Mouse (Mus musculus): ENCODE measurements around the gene Lsm2. TPM values are rescaled to one million over a fixed set of nuclear protein-coding genes. Genes with fewer than 3 reads are reported as not detected.
A peak's percentile ranks its signal among the peaks of the same experiment; 100 is the strongest.
"Not testable (repeated sequence)": the region's sequence is repeated elsewhere in the genome, so short reads cannot be mapped to it uniquely, and the experiment has no call there.

The Lsm2 gene
- total RNA-seq, 4 experiments from 2014 or later = 14.1 to 22.5 (median 17.3) TPM

DNA sequence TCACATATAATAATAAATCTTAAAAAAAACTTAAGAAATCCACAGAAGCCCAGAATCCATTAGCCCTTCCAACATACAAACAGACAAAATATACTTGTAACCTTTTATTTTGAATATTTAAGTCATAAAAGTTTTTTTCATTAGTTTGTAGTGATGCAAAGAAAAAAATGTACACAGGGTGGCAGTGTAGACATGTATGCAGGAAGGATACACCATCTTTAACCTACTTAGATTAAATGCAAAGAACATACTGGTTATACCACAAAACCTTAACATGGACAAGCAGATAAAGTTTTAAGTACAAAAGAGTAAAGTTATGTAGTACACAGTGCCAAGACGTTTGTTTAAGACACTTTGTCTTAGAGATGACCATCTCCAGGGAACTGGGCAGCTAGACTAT is 25.3 kb upstream of the Lsm2 start:
- DNase-seq (ENCODE audit: low spot score in 2 of 2) = no peak

DNA sequence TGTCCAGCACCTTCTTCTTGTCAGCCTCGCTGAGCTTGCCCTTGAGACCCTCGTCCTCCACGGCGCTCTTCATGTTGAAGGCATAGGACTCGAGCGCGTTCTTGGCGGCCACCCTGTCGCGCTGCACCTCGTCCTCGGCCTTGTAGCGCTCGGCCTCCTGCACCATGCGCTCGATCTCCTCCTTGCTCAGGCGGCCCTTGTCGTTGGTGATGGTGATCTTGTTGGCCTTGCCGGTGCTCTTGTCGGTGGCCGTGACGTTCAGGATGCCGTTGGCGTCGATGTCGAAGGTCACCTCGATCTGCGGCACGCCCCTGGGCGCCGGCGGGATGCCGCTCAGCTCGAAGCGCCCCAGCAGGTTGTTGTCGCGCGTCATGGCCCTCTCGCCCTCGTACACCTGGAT is 24.4 kb upstream of the Lsm2 start:
- not testable (repeated sequence) for DNase-seq (ENCODE audit: low spot score in 2 of 2)

DNA sequence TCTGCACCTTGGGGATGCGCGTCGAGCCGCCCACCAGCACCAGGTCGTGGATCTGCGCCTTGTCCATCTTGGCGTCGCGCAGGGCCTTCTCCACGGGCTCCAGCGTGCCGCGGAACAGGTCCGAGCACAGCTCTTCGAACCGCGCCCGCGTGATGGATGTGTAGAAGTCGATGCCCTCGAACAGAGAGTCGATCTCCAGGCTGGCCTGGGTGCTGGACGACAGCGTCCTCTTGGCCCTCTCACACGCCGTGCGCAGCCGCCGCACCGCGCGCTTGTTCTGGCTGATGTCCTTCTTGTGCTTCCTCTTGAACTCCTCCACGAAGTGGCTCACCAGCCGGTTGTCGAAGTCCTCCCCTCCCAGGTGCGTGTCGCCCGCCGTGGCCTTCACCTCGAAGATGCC is 23.7 kb upstream of the Lsm2 start:
- DNase-seq (ENCODE audit: low spot score in 2 of 2) = not testable (repeated sequence)

DNA sequence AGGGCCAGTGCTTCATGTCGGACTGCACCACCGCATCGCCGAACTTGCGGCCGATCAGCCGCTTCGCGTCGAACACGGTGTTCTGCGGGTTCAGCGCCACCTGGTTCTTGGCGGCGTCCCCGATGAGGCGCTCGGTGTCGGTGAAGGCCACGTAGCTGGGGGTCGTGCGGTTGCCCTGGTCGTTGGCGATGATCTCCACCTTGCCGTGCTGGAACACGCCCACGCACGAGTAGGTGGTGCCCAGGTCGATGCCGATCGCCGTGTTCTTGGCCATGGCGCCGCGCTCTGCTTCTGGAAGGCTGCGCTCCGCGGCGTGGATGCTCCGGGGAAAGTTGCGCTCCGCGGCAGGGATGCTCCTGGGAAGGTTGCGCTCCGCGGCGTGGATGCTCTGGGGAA is 22.9 kb upstream of the Lsm2 start:
- not testable (repeated sequence) for DNase-seq (ENCODE audit: low spot score in 2 of 2)

DNA sequence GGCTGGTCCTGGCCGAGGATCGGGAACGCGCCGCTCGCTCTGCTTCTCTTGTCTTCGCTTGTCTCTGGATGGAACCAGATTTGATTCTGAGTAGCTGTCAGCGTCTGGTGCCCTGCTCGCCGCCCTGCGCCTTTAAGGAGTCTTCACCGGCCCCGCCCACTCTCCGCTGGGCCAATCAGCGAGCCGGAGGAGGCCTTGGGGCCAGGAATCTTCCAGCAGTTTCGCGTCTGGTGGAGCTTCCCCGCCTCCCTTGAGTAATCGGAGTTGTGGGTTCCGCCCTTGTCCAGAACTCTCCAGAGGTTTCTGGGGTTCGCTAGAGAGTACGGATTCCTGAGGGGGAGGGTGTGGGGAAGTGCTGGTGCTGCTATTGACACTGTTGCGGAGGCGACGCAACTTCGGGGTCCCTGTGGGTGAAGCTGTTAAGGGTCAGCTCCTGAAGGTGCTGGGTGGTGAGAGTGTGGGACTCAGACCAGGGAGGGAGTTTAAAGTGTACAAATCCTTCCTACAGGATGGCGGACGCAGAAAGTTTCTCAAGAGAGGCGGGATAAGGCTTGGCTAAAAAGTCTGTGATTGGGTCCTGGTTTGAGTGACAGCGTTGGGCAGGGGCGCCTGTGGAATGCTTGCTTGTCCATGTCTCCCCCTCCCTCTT is 22.4 kb upstream of the Lsm2 start, which contains the start of gene Hspa1b:
Gene Hspa1b (minus strand): TSS at position 109 of the 649 bp plus-strand sequence.
- DNase-seq (ENCODE audit: low spot score in 2 of 2) = peak; percentile 71 to 83

DNA sequence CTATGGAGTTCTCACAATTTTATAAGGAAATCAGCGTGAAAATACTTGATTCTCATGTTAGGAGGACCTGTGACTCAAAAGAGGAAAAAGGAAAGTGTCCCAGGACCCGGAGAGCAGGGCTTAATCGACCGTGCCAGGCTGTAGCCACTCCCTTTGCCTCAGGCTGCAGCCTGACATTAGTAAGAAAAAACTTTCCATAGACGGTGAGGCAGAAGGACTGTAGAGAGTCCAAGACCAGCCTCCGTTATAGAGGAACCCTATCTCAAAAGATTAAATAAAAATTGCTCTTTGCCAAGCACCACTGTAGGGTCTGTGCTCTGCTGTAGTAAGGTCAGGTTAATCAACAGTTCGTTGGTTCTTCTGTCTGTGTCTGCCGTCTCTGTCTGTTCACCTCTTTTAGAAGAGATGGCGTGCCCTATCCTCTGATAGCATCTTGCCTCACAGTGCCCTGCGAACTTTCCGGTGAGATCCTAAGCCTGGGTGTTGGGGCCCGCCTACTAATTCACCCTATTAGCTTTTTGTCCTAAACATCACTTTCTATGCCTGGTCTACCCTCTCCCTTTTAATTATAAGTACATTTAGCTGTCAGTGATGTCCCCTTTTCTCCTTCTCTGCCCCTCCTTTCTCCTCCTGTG is 21.7 kb upstream of the Lsm2 start:
- no peak for DNase-seq (ENCODE audit: low spot score in 2 of 2)

DNA sequence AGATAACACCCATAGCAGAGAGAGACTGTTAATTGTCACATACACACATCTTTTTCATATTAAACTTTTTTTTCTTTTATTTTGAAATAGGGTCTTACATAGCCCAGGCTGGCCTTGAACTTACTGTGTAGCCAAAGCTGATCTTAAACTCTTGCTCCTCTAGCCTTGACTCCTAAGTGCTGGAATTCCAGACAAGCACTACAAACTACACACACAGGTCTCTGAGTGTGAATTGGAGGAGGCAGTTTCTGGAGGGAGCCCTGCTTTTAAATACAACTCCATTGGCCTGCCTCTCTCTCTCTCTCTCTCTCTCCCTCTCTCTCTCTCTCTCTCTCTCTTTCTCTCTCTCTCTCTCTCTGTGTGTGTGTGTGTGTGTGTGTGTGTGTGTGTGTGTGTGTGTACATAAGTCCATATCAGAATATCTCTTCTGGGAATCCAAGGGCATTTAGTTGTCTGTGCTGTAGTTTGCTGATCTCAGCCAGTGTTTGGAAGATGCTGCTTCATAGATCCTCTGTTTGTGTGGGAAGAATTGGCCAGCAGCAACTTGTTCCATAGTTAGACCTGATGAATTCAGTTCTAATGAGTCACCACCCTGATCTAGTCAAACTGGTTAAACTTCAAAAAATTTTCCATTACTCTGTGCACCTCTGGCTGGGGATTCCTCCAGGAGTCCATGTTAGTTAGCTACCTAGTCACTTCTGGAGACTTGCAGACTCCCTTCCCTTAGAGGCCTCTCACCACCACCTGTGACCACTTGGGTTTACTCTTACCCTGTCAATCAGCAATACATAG is 20.8 kb upstream of the Lsm2 start:
- no peak for DNase-seq (ENCODE audit: low spot score in 2 of 2)

DNA sequence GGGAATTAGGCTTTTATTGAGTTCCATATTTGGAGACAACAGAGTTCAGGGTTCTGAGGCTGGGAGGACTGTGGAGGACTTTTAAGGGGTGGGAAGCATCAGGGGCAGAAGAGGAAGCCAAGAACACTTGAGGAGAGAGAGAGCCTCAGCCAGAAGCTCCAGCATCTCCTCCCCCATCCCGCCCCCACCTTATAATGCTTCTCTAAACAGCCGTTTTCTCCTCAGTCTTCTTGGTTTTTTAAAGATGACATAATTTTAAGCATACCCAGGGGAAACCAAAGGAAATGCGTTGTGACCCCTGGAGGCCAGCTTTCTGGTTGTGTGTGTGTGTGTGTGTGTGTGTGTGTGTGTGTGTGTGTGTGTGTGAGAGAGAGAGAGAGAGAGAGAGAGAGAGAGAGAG is 19.5 kb upstream of the Lsm2 start:
- DNase-seq (ENCODE audit: low spot score in 2 of 2) = no peak

DNA sequence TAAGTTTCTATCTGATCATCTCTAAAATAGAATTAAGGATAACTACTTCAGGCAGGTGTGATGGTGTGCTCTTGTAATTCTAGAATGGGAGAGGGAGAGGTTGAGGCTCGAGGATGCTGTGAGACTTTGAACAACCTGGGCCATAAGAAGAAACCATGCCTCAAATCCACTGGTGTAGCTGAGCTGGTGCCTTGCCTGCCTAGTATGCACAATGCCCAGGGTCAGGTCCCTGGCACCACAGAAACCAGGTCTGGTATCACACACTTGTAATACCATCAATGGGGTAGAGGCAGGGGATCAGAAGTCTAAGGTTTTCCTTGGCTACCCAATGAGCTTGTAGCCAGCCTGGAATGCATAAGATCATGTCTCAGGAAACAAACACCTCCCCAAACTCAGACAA is 18.8 kb upstream of the Lsm2 start:
- DNase-seq (ENCODE audit: low spot score in 2 of 2) = no peak

DNA sequence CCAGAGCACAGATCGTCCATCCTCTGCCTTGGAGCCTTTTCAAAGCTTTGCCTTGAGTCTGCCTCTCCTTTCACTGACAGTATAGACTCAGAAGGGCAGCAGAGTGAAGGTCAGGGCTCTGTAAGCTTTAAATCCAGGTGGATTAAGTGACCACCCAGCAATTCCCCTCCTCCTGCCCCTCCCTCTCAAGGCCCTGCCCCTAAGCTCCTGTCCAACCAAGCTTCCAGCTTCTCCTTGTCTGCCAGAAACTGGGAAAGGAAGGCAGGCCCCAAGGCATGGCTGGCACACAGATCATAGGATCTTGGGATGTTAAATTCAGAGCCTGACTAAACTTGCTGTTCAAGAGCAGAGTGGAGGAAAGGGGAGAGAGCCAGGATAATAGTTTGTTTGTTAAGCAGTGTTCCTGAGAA is 17.0 kb upstream of the Lsm2 start:
- no peak for DNase-seq (ENCODE audit: low spot score in 2 of 2)

DNA sequence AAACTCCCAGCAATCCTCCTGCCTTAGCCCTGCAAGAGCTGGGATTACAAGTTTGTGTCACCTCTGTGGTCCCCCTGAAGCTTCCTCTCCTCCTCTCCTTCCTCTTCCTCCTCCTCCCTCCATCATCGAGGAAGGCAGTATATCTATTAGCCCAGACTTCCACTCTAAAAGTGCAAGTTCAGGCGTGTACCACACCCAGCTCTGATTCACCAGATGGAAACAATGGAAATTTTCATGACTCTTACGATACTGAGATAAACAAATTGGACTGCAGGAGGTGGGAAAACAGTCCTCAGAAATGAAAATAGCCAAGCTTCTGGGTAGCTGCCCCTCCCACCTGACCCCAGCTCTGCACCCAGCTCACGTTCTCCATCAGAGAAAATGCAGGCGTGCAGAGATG is 16.0 kb upstream of the Lsm2 start:
- no peak for DNase-seq (ENCODE audit: low spot score in 2 of 2)

DNA sequence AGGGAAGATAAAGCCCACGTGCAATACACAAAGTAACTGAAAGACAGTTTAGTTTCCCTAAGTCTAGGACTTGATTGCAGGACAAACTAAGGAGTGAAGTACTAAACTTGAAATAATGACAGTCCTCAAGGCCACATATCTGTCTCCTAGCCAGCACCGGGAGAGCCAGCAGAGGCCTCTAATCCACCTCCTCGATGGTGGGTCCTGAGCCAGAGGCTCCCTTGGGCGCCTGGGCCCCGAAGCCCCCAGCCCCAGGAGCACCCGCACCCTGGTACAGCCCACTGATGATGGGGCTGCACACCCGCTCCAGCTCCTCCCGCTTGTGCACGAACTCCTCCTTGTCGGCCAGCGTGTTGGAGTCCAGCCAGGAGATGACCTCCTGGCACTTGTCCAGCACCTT is 11.8 kb upstream of the Lsm2 start, which contains the start of gene Gm20481:
Gene Gm20481 (plus strand): TSS at position 91 of the 400 bp plus-strand sequence.
- not testable (repeated sequence) for DNase-seq (ENCODE audit: low spot score in 2 of 2)

DNA sequence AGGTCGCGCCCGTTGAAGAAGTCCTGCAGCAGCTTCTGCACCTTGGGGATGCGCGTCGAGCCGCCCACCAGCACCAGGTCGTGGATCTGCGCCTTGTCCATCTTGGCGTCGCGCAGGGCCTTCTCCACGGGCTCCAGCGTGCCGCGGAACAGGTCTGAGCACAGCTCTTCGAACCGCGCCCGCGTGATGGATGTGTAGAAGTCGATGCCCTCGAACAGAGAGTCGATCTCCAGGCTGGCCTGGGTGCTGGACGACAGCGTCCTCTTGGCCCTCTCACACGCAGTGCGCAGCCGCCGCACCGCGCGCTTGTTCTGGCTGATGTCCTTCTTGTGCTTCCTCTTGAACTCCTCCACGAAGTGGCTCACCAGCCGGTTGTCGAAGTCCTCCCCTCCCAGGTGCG is 10.8 kb upstream of the Lsm2 start:
- DNase-seq (ENCODE audit: low spot score in 2 of 2) = not testable (repeated sequence)

DNA sequence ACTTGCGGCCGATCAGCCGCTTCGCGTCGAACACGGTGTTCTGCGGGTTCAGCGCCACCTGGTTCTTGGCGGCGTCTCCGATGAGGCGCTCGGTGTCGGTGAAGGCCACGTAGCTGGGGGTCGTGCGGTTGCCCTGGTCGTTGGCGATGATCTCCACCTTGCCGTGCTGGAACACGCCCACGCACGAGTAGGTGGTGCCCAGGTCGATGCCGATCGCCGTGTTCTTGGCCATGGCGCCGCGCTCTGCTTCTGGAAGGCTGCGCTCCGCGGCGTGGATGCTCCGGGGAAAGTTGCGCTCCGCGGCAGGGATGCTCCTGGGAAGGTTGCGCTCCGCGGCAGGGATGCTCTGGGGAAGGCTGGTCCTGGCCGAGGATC is 10.0 kb upstream of the Lsm2 start:
- DNase-seq (ENCODE audit: low spot score in 2 of 2) = not testable (repeated sequence)

DNA sequence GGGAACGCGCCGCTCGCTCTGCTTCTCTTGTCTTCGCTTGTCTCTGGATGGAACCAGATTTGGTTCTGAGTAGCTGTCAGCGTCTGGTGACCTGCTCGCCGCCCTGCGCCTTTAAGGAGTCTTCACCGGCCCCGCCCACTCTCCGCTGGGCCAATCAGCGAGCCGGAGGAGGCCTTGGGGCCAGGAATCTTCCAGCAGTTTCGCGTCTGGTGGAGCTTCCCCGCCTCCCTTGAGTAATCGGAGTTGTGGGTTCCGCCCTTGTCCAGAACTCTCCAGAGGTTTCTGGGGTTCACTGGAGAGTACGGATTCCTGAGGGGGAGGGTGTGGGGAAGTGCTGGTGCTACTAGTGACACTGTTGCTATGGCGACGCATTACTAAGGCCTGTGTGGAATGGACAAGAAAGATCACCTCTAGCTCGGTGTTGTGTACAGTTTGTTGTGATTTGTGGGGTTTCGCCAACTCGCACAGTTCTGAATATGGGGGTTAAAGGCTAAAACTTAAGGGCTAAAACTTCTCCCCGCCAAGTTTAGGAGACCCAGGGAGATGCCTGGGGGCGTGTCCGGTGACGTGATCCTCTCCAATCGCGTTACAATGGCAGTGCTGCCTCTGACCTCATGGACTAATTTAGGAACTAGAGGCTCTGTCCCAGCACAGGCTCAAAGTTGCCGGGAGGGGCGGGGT is 9.5 kb upstream of the Lsm2 start, which contains the start of the genes Hspa1a and Hspa1l:
Gene Hspa1a (minus strand): TSS at position 88 of the 681 bp plus-strand sequence.
Gene Hspa1l (plus strand): TSS at position 635 of the 681 bp plus-strand sequence.
- DNase-seq (ENCODE audit: low spot score in 2 of 2) = peak; percentile 68 to 78

DNA sequence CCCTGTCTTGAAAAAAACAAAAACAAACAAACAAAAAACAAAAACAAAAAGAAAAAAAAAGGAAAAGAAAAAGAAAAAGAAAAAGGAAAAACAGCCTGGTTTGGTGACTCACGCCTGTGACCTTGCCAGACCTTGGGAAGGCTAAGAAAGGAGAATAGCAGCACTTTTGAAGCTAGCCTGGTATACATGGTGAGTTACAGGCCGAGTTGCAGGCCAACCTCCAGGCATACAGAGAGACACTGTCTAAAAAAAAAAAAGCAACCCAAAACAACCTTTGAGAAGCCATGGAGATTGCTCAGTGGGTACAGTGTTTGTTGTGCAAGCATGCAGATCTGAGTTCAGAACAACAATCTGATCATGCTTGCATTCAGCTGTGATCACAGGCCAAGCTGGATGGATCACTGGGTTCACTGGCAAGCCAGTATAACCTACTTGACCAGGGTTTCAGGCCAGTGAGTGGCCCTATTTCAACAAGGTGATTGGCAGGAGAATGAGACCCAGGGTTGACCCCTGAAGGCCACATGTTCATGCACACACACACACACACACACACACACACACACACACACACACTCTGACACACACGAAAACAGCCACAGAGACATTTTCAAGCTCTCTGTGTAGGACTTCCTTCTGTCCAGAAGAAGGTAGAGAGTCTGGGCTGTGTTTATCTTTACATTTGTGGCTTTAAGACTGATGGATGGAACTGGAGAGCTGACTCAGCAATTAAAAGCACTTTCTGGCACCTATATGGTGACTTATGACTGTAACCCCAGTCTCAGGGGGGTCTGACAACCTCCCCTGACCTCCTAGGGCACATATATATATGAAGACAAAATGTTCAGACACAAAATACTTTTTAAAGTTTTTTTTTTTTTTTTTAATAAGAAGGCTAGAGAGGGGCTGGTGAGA is 5.8 kb upstream of the Lsm2 start:
- no peak for DNase-seq (ENCODE audit: low spot score in 2 of 2)

DNA sequence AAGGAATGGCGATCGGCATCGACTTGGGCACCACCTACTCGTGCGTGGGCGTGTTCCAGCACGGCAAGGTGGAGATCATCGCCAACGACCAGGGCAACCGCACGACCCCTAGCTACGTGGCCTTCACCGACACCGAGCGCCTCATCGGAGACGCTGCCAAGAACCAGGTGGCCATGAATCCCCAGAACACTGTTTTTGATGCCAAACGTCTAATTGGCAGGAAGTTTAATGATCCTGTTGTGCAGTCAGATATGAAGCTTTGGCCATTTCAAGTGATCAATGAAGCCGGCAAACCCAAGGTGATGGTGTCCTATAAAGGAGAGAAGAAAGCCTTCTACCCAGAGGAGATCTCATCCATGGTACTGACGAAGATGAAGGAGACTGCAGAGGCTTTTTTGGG is 4.7 kb upstream of the Lsm2 start:
- DNase-seq (ENCODE audit: low spot score in 2 of 2) = no peak

DNA sequence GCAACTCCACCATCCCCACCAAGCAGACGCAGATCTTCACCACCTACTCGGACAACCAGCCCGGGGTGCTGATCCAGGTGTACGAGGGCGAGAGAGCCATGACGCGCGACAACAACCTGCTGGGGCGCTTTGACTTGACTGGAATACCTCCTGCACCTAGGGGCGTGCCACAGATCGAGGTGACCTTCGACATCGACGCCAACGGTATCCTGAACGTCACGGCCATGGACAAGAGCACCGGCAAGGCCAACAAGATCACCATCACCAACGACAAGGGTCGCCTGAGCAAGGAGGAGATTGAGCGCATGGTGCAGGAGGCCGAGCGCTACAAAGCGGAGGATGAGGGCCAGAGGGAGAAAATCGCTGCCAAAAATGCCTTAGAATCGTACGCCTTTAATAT is 3.4 kb upstream of the Lsm2 start:
- no peak for DNase-seq (ENCODE audit: low spot score in 2 of 2)

DNA sequence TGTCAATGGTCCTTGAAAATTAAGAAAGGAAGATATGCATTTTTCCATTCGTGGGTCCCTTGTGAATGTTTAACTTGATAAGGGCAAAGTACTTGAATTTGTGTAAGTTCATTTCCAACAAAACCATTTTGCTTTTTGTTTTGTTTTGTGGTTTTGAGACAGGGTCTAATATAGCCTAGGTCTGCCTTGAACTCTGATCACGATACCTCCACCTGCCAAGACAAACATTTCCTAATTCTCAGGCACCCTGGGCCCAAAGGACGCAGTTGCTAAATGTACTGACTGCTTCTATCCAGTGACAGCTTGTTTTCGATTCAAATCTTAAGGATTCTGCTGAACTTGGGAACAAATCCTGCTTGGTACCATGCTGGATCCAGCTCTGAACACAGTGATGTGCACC is 2.0 kb upstream of the Lsm2 start:
- no peak for DNase-seq (ENCODE audit: low spot score in 2 of 2)

DNA sequence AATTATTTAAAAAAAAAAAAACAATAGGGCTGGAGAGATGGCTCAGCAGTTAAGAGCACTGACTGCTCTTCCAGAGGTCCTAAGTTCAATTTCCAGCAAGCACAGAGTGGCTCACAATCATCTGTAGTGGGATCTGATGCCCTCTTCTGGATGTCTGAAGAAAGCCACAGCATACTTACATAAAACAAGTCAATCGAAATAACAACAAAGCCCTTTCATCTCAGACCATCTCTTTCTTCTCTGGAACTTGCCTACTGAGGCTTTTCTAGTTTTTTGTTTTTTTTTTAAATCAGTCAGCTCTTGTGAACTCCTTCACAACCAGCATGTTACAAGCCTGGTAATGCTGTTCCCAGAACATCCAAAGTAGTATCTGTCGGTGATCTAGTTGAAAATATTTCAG is 1.0 kb upstream of the Lsm2 start:
- DNase-seq (ENCODE audit: low spot score in 2 of 2) = no peak

DNA sequence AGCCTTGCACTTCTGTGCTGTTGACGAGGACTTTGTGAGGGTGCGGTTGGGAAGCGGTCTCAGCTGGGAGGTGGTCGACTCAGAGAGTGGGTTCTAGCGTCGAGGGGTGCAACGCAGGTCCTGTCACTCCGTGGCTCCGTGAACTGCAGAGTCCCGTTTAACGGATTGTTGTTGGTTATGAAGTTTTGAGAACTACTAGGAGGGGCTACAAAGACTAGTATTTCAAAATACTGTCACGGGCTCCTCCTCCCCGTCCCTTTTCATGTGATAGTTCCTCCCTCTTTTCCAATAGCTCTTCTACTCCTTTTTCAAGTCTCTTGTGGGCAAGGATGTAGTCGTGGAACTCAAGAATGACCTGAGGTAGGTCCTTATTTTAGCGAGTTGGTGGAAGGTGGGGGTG is 666 bp downstream of the Lsm2 start:
- DNase-seq (ENCODE audit: low spot score in 2 of 2) = no peak
